Mouse (Mus musculus): ENCODE measurements at regions not wholly inside any gene's neighbourhood (a gene's known extent, or its start where the extent isn't known, plus 50 kb on each side); places are given as distances from the start of the nearest gene placed in this dataset.
"Not testable (repeated sequence)": the region's sequence is repeated elsewhere in the genome, so short reads cannot be mapped to it uniquely, and the experiment has no call there.

DNA sequence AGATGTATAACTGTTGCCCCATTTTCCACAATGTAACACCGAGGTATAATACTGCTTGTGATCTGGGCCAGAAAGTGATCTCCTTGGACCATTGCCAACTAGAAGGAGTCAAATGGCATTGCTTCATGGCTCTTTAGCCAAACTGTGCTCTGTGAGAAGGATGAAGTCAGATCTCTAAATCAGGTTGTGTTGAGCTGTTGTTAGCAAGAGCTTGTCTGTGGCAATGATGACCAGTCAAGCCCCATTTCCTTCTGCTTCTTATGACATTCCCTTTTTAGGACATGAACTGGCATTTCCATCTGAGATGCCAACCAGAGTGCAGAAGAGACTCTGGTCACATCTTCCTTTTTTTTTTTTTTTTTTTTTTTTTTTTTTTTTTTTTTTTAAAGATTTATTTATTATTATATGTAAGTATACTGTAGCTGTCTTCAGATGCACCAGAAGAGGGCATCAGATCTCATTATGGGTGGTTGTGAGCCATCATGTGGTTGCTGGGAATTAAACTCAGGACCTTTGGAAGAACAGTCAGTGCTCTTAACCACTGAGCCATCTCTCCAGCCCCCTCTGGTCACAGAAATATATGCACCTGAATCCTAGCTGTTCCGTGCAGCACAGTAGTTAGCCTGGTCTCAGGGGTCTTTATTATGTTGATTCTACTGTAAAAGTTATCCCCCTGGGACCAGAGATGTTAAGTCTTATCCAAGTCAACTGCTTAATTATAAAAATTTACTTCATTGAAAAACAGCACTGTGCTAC lies 1329.4 kb upstream of the A1bg start:
- not testable (repeated sequence) for TF ChIP-seq CTCF (IDR thresholded peaks at IDR 0.05; ENCODE audit: borderline replicate concordance, insufficient read depth, low read depth, low read length); POLR2A (IDR thresholded peaks at IDR 0.05; ENCODE audit: borderline replicate concordance, insufficient read depth, low read length)

All from cerebellum, adult 2 months (tissue).